In the genomic region with DNA sequence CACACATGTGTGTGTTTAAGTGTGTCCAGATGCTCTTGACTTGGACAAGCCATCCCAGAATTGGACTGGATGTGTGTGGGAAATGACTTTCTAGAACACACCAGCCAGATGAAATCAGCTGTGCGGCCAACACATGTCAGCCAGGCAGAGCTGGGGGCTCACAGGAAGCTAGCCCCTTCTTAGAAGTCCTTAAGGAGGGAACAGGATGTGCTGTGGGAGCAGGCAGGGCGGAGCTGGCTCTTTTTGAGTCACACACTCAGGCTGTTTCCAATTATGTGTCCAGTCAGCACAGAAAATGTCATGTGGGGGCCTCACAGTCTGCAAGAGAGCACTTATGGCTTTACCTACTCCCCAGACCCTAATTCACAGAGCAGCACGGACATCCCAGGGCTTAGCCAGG, we compare ENCODE assay signal across 10 mouse cellular contexts. TPM values are rescaled to one million over a fixed set of nuclear protein-coding genes. Genes with fewer than 3 reads are reported as not detected.
A peak's percentile ranks its signal among the peaks of the same experiment; 100 is the strongest.
DNase-seq lines count a peak whose midpoint lies in the region; ATAC-seq lines count a peak whose summit lies in the region.
"Had no signal": no experiment of that assay in that cellular context is flagged by ENCODE, and none has a peak within 500 bp of the region (broad histone marks: within the 10 kb centered on the region; RNA-seq: fewer than 3 reads in every experiment).

No protein-coding gene starts in this region.

- DNase-seq in hindbrain, embryonic 10.5 days (ENCODE audit: low spot score) = peak; percentile 40
- DNase-seq in hindbrain, embryonic 14.5 days (ENCODE audit: low spot score) = no peak
- no peak for DNase-seq in heart, embryonic 10.5 days (ENCODE audit: low spot score)
- DNase-seq in lung, postnatal 4 days = peak; percentile 35 to 81
- DNase-seq in layer of hippocampus, postnatal 25 days (ENCODE audit: extremely low spot score in 1 of 2, low spot score in 1 of 2) = no peak
- DNase-seq in adrenal gland, postnatal 4 days (ENCODE audit: low spot score in 2 of 2) = no peak
- DNase-seq: adrenal gland, adult 2 months had no signal

- 70% methylated on average over 3 of the region's 3 CpGs for WGBS in hindbrain, embryonic 10.5 days
- 74% methylated on average over 3 of the region's 3 CpGs for WGBS in hindbrain, embryonic 14.5 days
- 63% methylated on average over 3 of the region's 3 CpGs for WGBS in heart, embryonic 10.5 days
- 56% methylated on average over 3 of the region's 3 CpGs for WGBS in kidney, embryonic 16.5 days
- WGBS in forebrain, embryonic 13.5 days = 75% methylated on average over 3 of the region's 3 CpGs

- no peak overlapping the region for H3K9ac ChIP-seq in hindbrain, embryonic 14.5 days
- H3K9ac ChIP-seq in kidney, embryonic 16.5 days (replicated peaks; ENCODE audit: low read length) = no peak overlapping the region
- H3K9ac ChIP-seq in forebrain, embryonic 13.5 days = no peak overlapping the region

- no peak overlapping the region for H3K4me3 ChIP-seq in hindbrain, embryonic 10.5 days
- no peak overlapping the region for H3K4me3 ChIP-seq in hindbrain, embryonic 14.5 days (replicated peaks; ENCODE audit: low read length)
- no peak overlapping the region for H3K4me3 ChIP-seq in heart, embryonic 10.5 days
- no peak overlapping the region for H3K4me3 ChIP-seq in kidney, embryonic 16.5 days (ENCODE audit: low read length)
- no peak overlapping the region for H3K4me3 ChIP-seq in forebrain, embryonic 13.5 days
- H3K4me3 ChIP-seq: midbrain, embryonic 10.5 days had no signal

- H3K27me3 ChIP-seq in hindbrain, embryonic 10.5 days (ENCODE audit: insufficient read depth, poor library complexity, severe bottlenecking) = no peaks in the 10 kb centered on the region
- no peaks in the 10 kb centered on the region for H3K27me3 ChIP-seq in hindbrain, embryonic 14.5 days (ENCODE audit: control insufficient read depth, insufficient read depth, low read length)
- H3K27me3 ChIP-seq in heart, embryonic 10.5 days (ENCODE audit: insufficient read depth, poor library complexity, severe bottlenecking) = no peaks in the 10 kb centered on the region; the same call in 1 of the 2 replicates
- no peaks in the 10 kb centered on the region for H3K27me3 ChIP-seq in kidney, embryonic 16.5 days (ENCODE audit: insufficient read depth, low read length)
- H3K27me3 ChIP-seq in forebrain, embryonic 13.5 days = no peaks in the 10 kb centered on the region

- H3K4me1 ChIP-seq in hindbrain, embryonic 10.5 days (replicated peaks) = peaks cover 21% of the 10 kb centered on the region
- H3K4me1 ChIP-seq in hindbrain, embryonic 14.5 days (replicated peaks; ENCODE audit: control insufficient read depth, insufficient read depth, low read length) = no peaks in the 10 kb centered on the region
- H3K4me1 ChIP-seq in heart, embryonic 10.5 days = peaks cover 34% of the 10 kb centered on the region
- peaks cover 7% of the 10 kb centered on the region; the same call in 1 of the 2 replicates for H3K4me1 ChIP-seq in kidney, embryonic 16.5 days (ENCODE audit: insufficient read depth, low read length)
- no peaks in the 10 kb centered on the region for H3K4me1 ChIP-seq in forebrain, embryonic 13.5 days

- peak overlapping the region; percentile 57; the same call in 1 of the 2 replicates for H3K27ac ChIP-seq in hindbrain, embryonic 10.5 days
- no peak overlapping the region for H3K27ac ChIP-seq in hindbrain, embryonic 14.5 days
- H3K27ac ChIP-seq in heart, embryonic 10.5 days = peak overlapping the region; percentile 29; the same call in 1 of the 2 replicates
- no peak overlapping the region for H3K27ac ChIP-seq in kidney, embryonic 16.5 days (ENCODE audit: low read length)
- H3K27ac ChIP-seq in forebrain, embryonic 13.5 days = no peak overlapping the region
- H3K27ac ChIP-seq: midbrain, embryonic 10.5 days had no signal

- no peak overlapping the region for H3K4me2 ChIP-seq in hindbrain, embryonic 14.5 days (replicated peaks)
- H3K4me2 ChIP-seq in kidney, embryonic 16.5 days (replicated peaks; ENCODE audit: low read depth, low read length) = no peak overlapping the region
- H3K4me2 ChIP-seq in forebrain, embryonic 13.5 days = no peak overlapping the region

- H3K9me3 ChIP-seq in hindbrain, embryonic 10.5 days = no peaks in the 10 kb centered on the region
- H3K9me3 ChIP-seq in hindbrain, embryonic 14.5 days (ENCODE audit: control insufficient read depth, low read length) = no peaks in the 10 kb centered on the region
- H3K9me3 ChIP-seq in heart, embryonic 10.5 days = no peaks in the 10 kb centered on the region
- H3K9me3 ChIP-seq in kidney, embryonic 16.5 days (ENCODE audit: low read length) = no peaks in the 10 kb centered on the region
- H3K9me3 ChIP-seq in forebrain, embryonic 13.5 days (replicated peaks) = no peaks in the 10 kb centered on the region
- H3K9me3 ChIP-seq: midbrain, embryonic 10.5 days had no signal

- ATAC-seq in hindbrain, embryonic 14.5 days (ENCODE audit: low FRiP score) = no peak
- 0 out of 2 replicates have a peak, but pooled peaks have one; percentile 27 for ATAC-seq in kidney, embryonic 16.5 days (ENCODE audit: low FRiP score, low TSS enrichment)
- no peak for ATAC-seq in forebrain, embryonic 13.5 days

- H3K36me3 ChIP-seq in hindbrain, embryonic 10.5 days = no peaks in the 10 kb centered on the region
- no peaks in the 10 kb centered on the region for H3K36me3 ChIP-seq in hindbrain, embryonic 14.5 days (replicated peaks; ENCODE audit: control insufficient read depth, insufficient read depth)
- H3K36me3 ChIP-seq in heart, embryonic 10.5 days = no peaks in the 10 kb centered on the region
- no peaks in the 10 kb centered on the region for H3K36me3 ChIP-seq in kidney, embryonic 16.5 days (ENCODE audit: insufficient read depth, low read length)
- no peaks in the 10 kb centered on the region for H3K36me3 ChIP-seq in forebrain, embryonic 13.5 days (ENCODE audit: poor library complexity, severe bottlenecking)
- H3K36me3 ChIP-seq: midbrain, embryonic 10.5 days had no signal

RNA-seq across cellular contexts. Expression of a gene that starts 12.6 kb away (rescaled TPM):
- 10.9 and 16.5 TPM in 2 replicates for polyA plus RNA-seq in hindbrain, embryonic 10.5 days (2016; fragmentation: Nextera tagmentation; extraction: Ambion mirVana)
- polyA plus RNA-seq in hindbrain, embryonic 14.5 days (2014; fragmentation: Nextera tagmentation; extraction: Ambion mirVana) = 15.7 and 19.9 TPM in 2 replicates
- polyA plus RNA-seq in heart, embryonic 10.5 days (2016; fragmentation: Nextera tagmentation; extraction: Ambion mirVana) = 17.1 and 19.7 TPM in 2 replicates
- polyA plus RNA-seq in kidney, embryonic 16.5 days (2015; fragmentation: Nextera tagmentation; extraction: Ambion mirVana) = 68.6 and 91.3 TPM in 2 replicates
- total RNA-seq in layer of hippocampus, postnatal 25 days (2021) = 1 to 10 TPM; 5.0 to 6.1 TPM
- 4.4 and 5.4 TPM in 2 replicates for polyA plus RNA-seq in forebrain, embryonic 13.5 days (2015; fragmentation: Nextera tagmentation; extraction: Ambion mirVana)
- total RNA-seq in adrenal gland, postnatal 4 days (2021) = 100 to 1,000 TPM; 175 to 182 TPM

Comparison
In these comparisons a context has a peak if more than half of its experiments do, and no peak if none do; other contexts are left out.
1. DNase-seq: peak in hindbrain, embryonic 10.5 days (single experiment) and lung, postnatal 4 days (2 of 2); none in hindbrain, embryonic 14.5 days (single experiment), heart, embryonic 10.5 days (single experiment), layer of hippocampus, postnatal 25 days (0 of 2) and adrenal gland, postnatal 4 days (0 of 2).
2. H3K27ac ChIP-seq: peak in hindbrain, embryonic 10.5 days (single experiment) and heart, embryonic 10.5 days (single experiment); none in hindbrain, embryonic 14.5 days (single experiment), kidney, embryonic 16.5 days (single experiment) and forebrain, embryonic 13.5 days (single experiment).